Mouse (Mus musculus) urinary bladder, postnatal 25 days (tissue): ENCODE measurements around the gene Myt1l.

Experiments
- DNase-seq: peaks from one replicate; pipeline ENCODE4 v3.0.0; 2022; ENCODE audit warnings: low spot score

Gene Myt1l

GRCm38 (mm10) chr12:29657061-29657460 is 128.9 kb downstream of the Myt1l start:
- no peak for DNase-seq

DNA sequence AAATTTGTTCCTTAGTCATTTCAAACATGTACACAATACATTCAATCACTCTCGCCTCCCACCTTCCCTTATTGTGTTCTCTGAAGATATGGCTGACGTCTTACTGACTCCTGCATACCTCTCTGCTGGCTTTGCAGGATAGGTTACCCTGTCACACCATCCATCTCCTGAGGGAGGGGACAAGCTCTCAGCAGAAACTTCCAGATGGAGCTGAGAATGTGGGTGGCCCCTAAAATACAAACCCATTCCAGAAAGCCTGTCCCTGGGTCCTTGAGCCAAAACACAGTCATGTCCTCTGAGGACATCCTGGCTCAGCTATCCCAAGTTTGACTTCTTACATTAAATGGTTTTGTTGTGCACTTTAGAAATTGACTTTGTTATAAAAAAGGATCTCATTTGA is 129.7 kb downstream of the Myt1l start:
- DNase-seq = no peak

- DNase-seq = no peak
These were observed 143.8 kb downstream of the Myt1l start for GRCm38 (mm10) chr12:29671984-29672383.

DNA sequence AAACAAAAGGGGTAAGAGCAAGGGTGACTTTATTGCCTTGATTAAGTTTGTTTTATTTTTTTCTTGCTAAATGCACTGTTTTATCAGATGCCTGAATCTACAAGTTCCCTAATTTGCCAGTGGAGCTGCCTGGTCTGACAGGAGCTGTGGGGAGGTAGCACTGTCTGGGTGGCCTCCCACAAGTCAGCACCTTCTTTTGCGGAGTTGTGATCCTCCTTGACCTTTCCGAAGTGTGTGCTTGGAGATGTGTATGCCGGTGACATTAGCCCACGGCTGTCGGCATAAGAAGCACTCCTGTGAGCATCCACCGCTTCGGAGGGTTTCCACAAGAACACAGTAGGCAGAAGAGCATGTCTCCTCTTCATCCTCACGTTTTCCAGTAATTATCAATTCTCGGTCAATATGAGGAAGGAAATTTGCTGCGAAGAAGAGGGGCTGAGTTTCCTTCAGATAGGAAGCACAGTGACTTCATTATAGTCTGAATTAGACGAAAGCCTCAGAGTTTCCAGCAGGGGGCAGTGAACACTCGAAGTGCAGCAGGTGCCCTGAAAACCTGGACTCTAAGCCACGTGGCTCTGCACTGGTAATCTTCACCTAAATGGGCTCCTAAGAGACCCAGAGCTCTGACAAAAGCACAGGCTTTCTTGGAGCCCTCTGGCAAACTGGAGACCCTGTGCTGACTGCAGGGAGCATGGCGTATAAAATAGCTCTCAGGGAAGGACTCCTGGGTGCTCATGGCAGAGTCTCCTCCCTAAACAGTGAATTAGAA is 147.6 kb downstream of the Myt1l start:
- peak; percentile 45 for DNase-seq

DNA sequence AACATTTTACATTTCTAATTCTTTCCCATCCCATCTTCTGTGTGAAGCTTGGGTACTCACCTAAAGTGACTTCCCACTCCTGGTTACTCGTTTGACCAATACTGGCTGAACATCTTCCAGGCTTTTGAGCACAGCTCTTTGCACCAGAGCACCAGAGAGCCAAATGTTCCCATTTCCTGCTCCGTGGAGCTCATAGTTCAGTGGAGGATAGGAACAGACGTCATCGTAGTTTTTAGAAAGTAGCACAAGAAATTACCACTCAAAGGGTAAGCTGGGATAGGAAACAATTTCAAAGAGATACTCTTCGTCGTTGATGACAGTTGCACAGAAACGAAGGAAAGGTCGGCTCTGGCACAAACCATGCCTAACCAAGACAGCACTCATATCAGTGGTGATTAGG is 154.2 kb downstream of the Myt1l start:
- DNase-seq = no peak

GRCm38 (mm10) chr12:29682946-29683345 is 154.8 kb downstream of the Myt1l start:
- no peak for DNase-seq

- no peak for DNase-seq
These were observed 158.1 kb downstream of the Myt1l start for GRCm38 (mm10) chr12:29686241-29686640.

GRCm38 (mm10) chr12:29691566-29691965 is 163.4 kb downstream of the Myt1l start:
- no peak for DNase-seq

GRCm38 (mm10) chr12:29695194-29695593 is 167.0 kb downstream of the Myt1l start:
- DNase-seq = no peak

DNA sequence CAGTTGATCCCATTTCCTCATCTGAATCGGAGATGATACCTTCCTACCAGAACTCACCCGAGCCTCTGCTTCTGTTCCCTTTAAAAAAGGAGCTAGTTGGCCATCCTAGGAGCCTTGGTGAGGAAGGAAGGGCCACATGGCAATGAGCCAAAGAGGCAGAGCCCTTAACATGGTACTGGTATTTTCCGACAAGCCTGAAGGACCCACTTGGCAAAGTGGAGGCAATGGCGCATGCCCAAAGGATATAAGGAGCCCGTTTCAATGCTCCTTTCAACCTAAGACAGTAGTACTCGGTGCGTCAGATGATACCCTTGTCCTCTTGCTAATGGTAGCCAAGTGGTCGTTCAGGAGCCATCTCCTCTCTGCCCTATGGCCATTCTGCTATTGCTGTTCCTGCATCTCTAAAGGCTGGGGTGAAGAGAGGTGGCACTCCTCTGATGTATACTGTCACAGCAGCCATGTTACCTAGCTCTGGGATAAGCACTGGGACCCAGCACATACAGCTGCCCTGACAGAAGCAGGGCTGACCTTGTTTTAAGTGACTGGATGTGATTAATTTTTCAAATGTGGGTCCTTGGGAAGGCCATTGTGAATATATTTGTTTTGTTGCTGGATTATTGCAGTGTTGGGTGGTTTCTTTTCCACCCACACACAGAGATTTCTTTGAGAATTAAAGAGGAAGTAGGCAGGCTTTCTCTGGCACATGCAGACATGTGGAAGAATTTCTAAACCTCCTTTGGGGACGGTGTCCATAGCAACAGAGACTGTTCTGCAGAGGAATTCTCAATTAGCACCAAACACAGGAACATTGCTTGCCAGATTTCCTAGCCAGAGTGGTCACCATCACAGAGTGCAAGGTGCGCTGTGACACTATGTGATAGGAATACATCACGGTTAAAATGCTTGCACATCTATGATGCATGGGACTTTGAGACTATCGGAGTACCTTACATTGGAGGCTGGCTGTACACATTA is 169.6 kb downstream of the Myt1l start:
- DNase-seq = no peak

GRCm38 (mm10) chr12:29698541-29698940 is 170.4 kb downstream of the Myt1l start:
- DNase-seq = no peak

- DNase-seq = no peak
These were observed 170.8 kb downstream of the Myt1l start for GRCm38 (mm10) chr12:29698976-29699375.

GRCm38 (mm10) chr12:29699386-29699785 is 171.2 kb downstream of the Myt1l start:
- no peak for DNase-seq

GRCm38 (mm10) chr12:29700026-29700425 is 171.8 kb downstream of the Myt1l start:
- DNase-seq = no peak

- no peak for DNase-seq
These were observed 172.9 kb downstream of the Myt1l start for GRCm38 (mm10) chr12:29701076-29701475.

DNA sequence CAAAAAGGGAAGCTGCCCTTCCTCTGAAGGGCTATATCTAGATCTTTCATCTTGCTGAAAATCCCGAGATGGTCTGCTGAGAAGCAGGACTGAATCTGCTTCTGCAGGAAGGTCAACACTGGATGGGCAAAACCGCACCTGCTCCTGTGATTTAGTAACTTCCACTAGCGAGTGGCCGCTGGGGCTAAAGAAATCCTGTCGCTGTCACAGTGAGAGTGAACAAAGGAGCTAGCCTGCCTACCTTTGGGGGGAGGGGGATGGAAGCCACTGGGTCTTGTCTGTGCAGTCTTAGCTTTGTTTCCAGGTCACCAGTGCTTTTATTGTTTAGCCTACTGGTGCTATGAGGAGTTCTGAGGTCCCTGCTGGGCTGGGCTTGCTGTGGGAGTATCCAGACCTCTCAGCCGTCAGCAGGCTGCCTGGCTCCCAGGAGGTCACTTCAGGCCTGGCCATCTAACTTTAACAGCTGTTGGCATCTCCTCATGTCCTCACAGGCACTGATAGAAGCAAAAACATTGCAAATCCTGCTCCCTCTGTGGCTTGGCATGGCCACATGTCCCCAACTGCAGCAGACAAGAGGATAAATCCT is 173.6 kb downstream of the Myt1l start:
- no peak for DNase-seq

- no peak for DNase-seq
These were observed 174.4 kb downstream of the Myt1l start for GRCm38 (mm10) chr12:29702626-29703025.

DNA sequence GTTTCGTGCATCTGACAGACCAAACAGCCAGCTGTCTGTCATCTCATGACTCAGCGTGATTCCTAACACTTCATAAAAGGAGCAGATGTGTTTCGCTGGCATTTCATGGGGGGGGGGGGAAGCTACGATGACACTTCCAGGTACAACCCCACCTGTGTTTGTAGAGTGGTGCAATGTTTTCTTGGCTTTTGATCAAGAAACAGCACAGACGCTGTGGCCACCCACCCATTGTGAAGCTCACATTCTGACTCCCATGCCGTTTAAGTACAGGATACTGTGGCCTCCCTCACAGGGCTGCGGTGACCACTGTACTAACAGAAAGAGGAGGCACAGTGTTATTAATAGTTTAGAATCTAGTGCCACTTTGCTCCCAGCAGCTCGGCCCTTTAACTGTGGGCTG is 175.4 kb downstream of the Myt1l start:
- no peak for DNase-seq

- DNase-seq = no peak
These were observed 178.9 kb downstream of the Myt1l start for GRCm38 (mm10) chr12:29707094-29707493.

- no peak for DNase-seq
These were observed 180.0 kb downstream of the Myt1l start for GRCm38 (mm10) chr12:29708166-29708565.

- DNase-seq = no peak
These were observed 184.9 kb downstream of the Myt1l start for GRCm38 (mm10) chr12:29712795-29713721.
